Mouse (Mus musculus) cerebellum, postnatal 36 days (tissue): Measurements from ENCODE around the gene Ptges3.

Source experiments
- DNase-seq, 2 experiments: peaks; one replicate each; pipeline ENCODE4 v3.0.0; 2021 to 2022; ENCODE audit warnings: mixed read lengths in 2 of 2

Gene Ptges3

DNA sequence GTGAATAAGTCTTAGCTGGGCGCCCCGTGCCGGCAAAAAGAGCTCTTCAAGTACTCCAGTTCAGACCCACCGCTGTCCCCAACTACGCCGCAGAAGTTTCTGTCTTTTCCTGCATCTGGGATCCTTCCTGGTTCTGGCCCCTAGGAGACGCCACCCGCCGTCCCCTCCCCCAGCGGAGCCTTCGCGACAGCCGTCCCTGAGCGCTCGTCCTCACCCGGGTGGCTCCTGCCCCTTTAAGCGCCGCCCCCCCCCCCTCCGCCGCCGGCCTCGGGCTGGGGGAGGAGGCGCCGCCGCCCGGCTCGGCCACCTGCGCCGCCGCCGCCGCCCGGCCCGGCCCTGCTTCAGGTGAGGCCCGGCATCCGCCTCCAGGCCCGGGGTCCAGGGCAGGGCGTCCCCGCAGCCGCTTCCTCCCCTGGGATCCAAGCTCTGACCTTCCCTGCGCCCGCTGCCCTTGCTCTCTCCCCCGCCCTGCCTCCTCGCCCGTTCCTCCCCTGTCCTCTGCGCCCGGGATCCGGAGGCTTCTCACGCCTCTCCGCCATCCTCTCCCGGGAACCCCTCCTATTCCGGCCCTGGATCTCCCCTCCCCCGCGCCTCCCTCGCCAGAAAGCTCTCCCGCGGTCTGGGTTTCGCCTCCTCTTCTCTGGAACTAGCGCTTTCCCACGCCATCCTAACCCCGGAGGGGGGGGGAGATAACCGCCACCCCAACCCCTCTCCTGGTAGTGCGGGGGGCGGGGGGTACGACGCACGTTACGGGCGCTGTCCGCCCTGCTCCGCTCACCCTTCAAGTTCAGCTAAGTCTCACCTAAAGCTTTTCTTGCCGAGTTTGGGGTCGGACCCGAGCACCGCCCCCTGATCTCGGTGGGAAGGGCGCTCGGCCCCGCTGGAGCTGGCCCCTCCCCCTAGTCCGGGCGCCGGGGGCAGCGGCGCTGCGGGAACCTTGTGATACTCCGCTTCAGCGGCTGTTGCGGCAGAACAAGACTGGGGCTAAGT, 34.0 kb downstream of the Ptges3 start:
- DNase-seq, result peak; percentile 70 to 78

- peak; percentile 41 to 52 for DNase-seq
Observed at GRCm38 (mm10) chr10:128093496-128094294, 34.9 kb downstream of the Ptges3 start.

- peak; percentile 62 to 71 for DNase-seq
Observed at GRCm38 (mm10) chr10:128094340-128094968, 35.7 kb downstream of the Ptges3 start.

- no peak for DNase-seq
Observed at GRCm38 (mm10) chr10:128095003-128095636, 36.4 kb downstream of the Ptges3 start.

- DNase-seq, result no peak
Observed at GRCm38 (mm10) chr10:128096313-128096692, 37.5 kb downstream of the Ptges3 start.

GRCm38 (mm10) chr10:128096693-128097586, 38.2 kb downstream of the Ptges3 start:
- peak; percentile 83 to 88 for DNase-seq

DNA sequence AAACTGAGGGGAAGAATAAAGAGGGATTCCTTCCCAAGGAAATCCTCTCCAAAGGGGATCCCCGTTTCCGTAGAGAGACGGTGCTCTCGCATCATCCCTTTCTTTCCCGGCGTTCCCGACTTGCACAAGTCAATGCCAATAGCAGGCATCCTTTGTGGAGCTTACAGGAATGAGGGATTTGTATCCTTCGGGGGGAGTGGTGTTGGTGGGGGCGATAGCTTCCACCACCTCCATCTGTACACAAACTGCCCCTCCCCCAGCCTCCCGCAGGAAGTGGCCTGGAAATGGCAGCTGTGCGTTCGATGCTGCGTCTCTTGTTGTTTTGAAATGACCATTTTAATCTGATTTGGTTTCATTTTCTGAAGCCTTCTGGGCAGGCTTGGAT, 38.8 kb downstream of the Ptges3 start:
- DNase-seq, result peak; percentile 56 to 72

DNA sequence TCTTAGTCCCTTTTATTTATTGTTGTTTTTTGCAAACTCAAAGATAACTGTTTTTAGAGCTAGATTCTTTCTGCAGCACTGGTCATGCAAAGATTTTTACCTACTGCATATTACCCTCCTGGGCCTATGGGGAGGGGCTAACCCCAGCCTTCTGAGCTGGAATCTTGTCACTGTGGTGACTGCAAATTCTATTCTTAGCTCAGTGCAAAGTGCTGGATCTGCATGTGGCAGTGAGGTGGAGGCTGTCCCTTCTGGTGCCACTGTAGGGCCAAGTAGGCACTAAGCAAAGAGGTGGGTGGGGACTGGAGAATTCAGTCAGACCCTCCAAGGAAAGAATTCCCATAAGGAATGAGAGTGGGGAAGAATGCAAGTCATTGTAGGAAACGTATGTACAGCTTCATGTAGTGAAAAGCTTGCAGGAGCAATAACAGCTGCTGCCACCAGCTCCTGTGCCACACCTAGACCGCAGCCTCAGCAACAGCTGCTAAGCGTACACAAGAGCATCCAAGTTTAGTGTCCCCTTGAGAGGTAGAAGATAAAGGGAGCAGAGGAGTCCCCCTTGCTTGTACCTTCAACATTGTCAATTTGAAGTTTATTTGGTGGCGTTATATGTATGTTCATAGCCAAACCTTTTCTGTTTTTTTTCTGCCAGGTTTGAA, 51.5 kb downstream of the Ptges3 start:
- no peak for DNase-seq

DNA sequence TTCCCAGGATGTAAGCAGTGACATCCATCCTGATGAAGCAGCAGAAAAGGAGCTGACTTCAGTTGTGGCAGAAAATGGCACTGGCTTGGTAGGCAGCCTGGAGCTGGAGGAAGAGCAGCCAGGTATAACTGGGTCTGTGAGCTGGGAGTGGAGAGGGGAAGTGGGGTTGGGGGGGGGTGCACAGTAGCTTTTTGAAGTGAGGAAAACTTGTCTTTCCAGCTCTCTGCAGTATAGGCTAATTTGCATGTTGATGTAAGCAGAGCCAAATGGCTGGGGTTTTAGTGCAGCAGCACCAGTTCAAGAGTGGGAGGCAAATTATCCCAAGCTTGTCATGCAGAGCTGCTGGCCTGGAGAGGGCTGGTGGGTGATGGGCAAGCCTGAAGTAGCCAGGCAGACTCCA, 52.5 kb downstream of the Ptges3 start:
- DNase-seq, result no peak

DNA sequence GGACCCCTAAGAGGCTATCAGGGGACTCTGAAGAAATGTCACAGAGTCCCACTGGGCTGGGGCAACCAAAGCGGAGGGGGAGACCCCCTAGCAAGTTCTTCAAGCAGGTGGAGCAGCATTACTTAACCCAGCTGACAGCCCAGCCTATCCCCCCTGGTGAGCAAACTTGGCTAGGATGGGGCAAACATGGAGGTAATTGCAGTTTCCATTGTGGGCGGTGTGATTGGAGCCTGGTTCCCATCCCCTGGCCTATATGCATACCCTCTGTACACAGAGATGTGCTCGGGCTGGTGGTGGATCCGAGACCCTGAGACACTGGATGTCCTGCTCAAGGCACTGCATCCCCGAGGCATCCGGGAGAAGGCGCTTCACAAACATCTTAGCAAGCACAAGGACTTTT, 65.1 kb downstream of the Ptges3 start:
- no peak for DNase-seq

DNA sequence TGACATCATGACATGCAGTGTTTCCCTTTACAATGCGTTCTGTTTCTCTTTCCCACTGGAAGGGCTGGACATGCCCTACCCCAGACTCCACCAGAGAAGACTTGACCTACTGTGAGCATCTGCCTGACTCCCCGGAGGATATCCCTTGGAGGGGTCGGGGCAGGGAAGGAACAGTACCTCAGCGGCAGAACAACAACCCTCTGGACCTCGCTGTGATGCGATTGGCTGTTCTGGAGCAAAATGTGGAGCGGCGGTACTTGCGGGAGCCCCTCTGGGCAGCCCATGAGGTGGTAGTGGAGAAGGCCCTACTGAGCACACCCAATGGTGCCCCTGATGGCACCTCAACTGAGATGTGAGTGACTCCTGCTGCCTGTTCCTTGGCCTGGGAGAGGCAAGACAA, 66.1 kb downstream of the Ptges3 start:
- DNase-seq, result no peak

DNA sequence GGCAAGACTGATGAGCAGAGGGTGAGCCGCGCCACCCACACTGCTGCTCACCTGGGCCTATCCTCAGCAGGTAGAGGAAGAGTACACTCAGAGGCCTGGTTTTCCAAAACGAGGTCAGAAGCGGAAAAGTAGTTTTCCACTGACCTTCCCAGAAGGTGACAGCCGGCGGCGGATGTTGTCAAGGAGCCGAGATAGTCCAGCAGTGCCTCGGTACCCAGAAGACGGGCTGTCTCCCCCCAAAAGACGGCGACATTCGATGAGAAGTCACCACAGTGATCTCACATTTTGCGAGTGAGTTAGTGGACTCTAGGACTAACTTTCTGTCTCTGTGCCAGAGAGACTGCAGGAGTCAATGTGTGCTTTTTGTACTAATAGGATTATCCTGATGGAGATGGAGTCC, 67.2 kb downstream of the Ptges3 start:
- no peak for DNase-seq
